Mouse (Mus musculus): ENCODE measurements around the gene Rrad.

DNA sequence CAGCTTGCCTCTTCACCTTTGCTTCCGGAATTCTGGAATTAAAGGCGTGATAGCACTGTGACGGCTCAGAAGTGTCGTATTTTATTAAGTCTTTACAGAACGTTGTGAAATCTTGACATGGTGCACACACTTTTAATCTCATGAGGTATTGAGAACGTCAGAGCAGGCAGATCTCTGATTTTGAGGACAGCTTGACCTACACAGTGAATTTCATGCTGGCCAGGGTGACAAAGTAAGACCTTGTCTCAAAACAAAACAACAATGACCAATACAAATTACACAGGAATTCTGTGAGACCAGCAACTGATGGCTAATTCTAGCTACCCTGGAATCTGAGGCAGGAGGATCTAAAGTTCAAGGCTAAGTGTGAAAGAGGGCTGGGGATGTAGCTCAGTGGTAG lies 38.6 kb downstream of the Rrad start:
- TF ChIP-seq POLR2A (IDR thresholded peaks at IDR 0.05; ENCODE audit: borderline replicate concordance, extremely low read depth, low read depth, low read length) = no peak
- TF ChIP-seq CTCF (IDR thresholded peaks at IDR 0.05; ENCODE audit: insufficient read depth, low read length) = no peak

Data from lung, adult 2 months (tissue).